Mouse (Mus musculus) retina, embryonic 14.5 days (tissue): Measurements from ENCODE around the gene Urb2.

Experiments
- DNase-seq: peaks from one replicate; pipeline ENCODE4 v3.0.0-alpha.2; 2015; ENCODE audit warnings: low spot score

Urb2 gene

DNA sequence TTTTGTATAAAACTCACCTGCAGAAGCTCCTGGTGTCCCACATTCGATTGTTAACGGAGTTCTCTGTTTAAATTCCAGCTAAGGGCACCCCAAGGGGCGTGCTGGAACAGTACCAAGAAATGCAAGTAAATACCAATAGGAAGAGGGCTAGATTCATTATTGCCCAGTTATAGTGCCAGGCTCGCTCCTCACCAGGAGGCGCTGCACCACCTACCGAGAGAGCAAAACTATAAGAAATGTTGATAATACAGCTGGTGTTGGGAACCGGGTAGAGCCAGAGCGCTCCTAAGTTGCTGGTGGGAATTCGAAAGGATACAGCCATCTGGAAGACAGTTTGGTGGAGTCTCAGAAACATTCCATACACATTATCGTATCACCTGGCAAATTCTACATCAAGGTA, 56.7 kb downstream of the Urb2 start:
- DNase-seq, result no peak

DNA sequence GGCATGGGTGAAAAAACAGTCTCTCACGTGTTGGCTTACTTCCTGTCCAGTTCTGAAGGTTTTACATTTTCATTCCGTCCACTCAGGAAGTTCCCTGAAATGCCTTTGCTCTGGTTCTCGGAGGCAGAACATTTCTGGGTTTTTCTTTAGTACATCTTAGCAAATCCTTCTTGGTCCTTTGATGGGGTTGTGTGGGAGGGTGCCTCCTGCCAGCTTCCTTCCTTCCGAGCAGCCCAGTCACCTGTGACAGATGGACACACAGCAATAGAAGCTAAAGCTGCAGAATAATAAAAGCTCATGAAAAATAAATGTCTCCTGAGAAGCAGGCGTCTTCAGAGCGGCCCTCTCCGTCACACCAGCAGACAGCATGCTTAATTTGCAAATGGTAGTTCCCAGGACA, 57.7 kb downstream of the Urb2 start:
- no peak for DNase-seq

GRCm38 (mm10) chr8:124080467-124081326, 59.4 kb downstream of the Urb2 start:
- no peak for DNase-seq

- DNase-seq, result no peak
Measured at GRCm38 (mm10) chr8:124082616-124083015, 61.3 kb downstream of the Urb2 start.

DNA sequence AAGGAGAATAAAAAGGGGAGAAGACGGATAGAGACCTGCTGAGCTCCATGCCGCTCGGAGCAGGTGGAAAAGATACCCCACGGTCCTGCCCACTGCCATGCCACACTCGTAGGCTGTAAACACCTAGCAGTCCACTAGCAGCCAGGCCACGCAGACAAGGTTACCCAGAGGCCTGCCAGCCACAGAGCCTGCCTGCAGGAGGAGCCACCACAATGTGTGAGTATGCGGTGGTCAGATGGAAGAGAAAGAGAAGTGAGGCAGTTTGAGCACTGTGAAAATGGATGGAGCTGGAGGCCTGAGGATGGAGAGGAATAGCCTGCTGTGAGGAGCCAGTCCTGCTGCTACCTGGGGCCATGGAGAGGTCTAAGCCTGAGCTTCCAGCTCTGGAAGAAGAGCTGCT, 62.3 kb downstream of the Urb2 start:
- DNase-seq, result no peak

GRCm38 (mm10) chr8:124085668-124086067, 64.4 kb downstream of the Urb2 start:
- DNase-seq, result no peak

DNA sequence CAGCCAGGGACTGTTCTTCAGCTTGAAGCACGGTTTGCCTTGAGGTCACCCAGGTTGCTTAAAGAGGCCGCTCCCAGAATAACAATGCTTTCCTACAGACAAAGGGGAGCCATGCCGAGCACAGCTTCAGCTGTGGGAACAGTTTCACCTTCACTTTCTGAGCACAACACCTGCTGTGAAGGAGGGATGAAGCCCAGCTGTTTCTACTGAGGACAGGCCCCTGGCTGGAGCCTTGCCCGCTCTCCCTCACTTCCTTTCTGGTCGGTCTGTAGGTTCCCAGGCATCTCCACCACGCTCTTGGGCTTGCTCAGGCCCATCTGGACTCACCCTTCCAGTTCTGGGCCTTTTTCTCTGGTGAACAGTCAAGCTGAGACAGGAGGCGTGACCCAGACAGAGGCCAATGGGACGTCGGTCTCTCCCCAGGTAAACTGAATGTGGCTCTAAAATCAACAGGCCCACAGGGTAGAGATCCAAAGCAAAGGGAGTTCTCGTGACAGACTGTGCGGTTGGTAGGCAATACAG, 66.8 kb downstream of the Urb2 start:
- DNase-seq, result no peak

DNA sequence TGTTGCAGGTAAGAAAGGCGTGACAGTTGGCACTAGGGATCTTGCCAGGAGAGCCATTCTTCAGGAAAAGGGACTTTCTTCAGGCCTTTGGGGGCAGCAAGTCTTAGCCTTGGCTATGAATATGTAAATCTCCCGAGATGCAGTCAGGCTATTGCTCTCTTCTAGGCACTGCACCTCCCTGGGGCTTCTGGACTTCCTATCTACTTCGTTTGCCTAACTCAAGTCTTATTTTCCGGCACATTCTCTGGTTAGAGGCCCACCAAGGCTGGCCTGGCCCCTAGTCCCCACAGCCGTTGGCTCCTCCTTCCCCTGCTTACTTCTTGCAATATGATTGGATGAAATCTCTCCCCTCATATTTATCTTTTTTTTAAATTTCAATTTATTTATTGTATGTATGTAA, 67.7 kb downstream of the Urb2 start:
- DNase-seq, result no peak

DNA sequence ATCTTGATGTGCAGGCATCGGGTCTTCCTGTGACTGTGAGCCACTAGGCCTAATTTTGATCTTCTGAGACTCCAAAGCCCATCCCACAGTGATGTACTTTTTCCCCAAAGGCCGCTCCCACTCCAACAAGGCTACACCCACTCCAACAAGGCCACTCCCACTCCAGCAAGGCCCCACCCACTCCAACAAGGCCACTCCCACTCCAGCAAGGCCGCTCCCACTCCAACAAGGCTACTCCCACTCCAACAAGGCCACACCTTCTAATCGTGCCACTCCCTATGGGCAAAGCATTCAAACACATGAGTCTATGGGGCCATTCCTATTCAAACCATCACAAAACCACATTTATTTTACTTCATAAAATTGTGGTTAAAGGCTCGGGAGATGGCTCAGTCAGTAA, 69.2 kb downstream of the Urb2 start:
- no peak for DNase-seq
